Mouse (Mus musculus) embryonic facial prominence, embryonic 14.5 days (tissue): Measurements from ENCODE around the gene Npr2. TPM values are rescaled to one million over a fixed set of nuclear protein-coding genes. Genes with fewer than 3 reads are reported as not detected.
A peak's percentile ranks its signal among the peaks of the same experiment; 100 is the strongest.

Experiments
- ATAC-seq: fragments of 200-750 bp; cut with Nextera tagmentation; 2 replicates; pipeline ENCODE4 v1.8.0; 2017; ENCODE audit warnings: low read depth, moderate number of reproducible peaks, moderate TSS enrichment
- DNase-seq: peaks from one replicate; pipeline ENCODE4 v3.0.0-alpha.2; 2015; ENCODE audit warnings: low spot score
- H3K27ac ChIP-seq: fragments of 300-500 bp; sonication (generic); replicated peaks from 2 replicates; pipeline ENCODE4 v1.5.1; 2014; ENCODE audit warnings: low read depth, mild to moderate bottlenecking, low read length, moderate library complexity
- H3K27me3 ChIP-seq: fragments of 300-500 bp; sonication (generic); replicated peaks from 2 replicates; pipeline ENCODE4 v1.6.1; 2014; ENCODE audit warnings: low read length; ENCODE audit not compliant: control insufficient read depth, insufficient read depth
- H3K36me3 ChIP-seq: fragments of 300-500 bp; sonication (generic); 2 replicates; pipeline ENCODE4 v1.6.1; 2014; ENCODE audit warnings: low read length, mixed read lengths; ENCODE audit not compliant: control insufficient read depth, insufficient read depth
- H3K4me1 ChIP-seq: fragments of 300-500 bp; sonication (generic); 2 replicates; pipeline ENCODE4 v1.6.1; 2014; ENCODE audit warnings: antibody characterized with exemption, low read length; ENCODE audit not compliant: control insufficient read depth, insufficient read depth
- H3K4me2 ChIP-seq: fragments of 300-500 bp; sonication (generic); 2 replicates; pipeline ENCODE4 v1.6.1; 2014; ENCODE audit warnings: low read depth, mild to moderate bottlenecking, low read length, moderate library complexity, mixed read lengths
- H3K4me3 ChIP-seq: fragments of 300-500 bp; sonication (generic); 2 replicates; pipeline ENCODE4 v1.5.1; 2014; ENCODE audit warnings: low read depth, mild to moderate bottlenecking, low read length
- H3K9ac ChIP-seq: fragments of 300-500 bp; sonication (generic); 2 replicates; pipeline ENCODE4 v1.6.1; 2014; ENCODE audit warnings: low read depth, mild to moderate bottlenecking, low read length, moderate library complexity, mixed read lengths
- H3K9me3 ChIP-seq: fragments of 300-500 bp; sonication (generic); 2 replicates; pipeline ENCODE4 v1.6.1; 2016; ENCODE audit warnings: low read length; ENCODE audit not compliant: control insufficient read depth
- WGBS: fragments of 180-500 bp; shearing (Covaris S2); extraction: QIAGEN DNeasy Blood & Tissue Kit; methylation state at CpG from one replicate; pipeline ENCODE4 v1.1.7; 2014; 5-methylcytosine and 5-hydroxymethylcytosine counted together
- polyA plus RNA-seq: library from polyadenylated mRNA; unstranded; fragments of >200 nt; fragmentation: Nextera tagmentation; extraction: Ambion mirVana; gene quantifications from 2 replicates; pipeline ENCODE4 v1.2.1, GENCODE M21; 2014

Gene Npr2
- polyA plus RNA-seq, 1 experiment from 2014 or later, result 23.0 TPM

DNA sequence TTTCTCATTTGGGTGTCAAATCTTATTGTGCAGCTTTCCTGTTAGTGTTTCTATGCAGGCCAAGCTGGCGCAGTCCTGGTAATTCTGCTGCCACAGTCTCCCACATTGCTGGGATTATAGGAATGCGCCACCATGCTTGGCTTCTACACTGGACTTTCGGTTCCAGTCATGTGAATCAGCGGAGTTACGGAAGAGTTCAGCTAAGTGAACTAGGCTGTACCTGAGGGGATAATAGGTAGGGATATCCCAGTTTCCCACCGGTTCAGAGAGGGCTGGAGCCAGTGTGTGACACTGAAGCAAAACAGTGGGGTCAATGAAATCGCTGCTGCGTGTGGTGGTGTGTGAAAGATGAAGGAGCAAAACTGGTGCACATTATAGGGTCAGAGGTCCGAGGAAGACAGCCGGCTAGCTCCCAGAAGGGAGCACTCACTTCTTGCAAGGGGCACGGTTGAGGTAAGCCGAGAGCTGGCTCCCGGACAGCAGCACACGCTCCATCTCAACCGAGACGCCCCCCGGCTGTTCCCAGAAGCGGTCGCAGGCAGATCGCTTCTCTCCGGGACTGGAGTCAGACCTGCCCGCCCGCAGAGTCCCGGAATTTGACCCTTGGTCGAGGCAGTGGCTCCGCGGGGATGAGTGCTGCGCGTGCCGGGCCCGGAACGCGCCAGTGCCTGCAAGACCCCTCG is 24.1 kb downstream of the Npr2 start:
- no peaks in the 10 kb centered on the region for H3K4me1 ChIP-seq
- ATAC-seq (peak; percentile 13), DNase-seq (peak; percentile 27)
- H3K36me3 ChIP-seq, result 0 out of 2 replicates have a peak, but pooled peaks cover 1% of the 10 kb centered on the region
- 7% methylated on average over 18 of the region's 34 CpGs for WGBS
- no peaks in the 10 kb centered on the region for H3K9me3 ChIP-seq
- peak overlapping the region; percentile 86 for H3K9ac ChIP-seq
- peak overlapping the region; percentile 79 for H3K4me3 ChIP-seq
- 0 out of 2 replicates have a peak, but pooled peaks cover 3% of the 10 kb centered on the region for H3K27me3 ChIP-seq
- peak overlapping the region; percentile 62 for H3K4me2 ChIP-seq
- peak overlapping the region; percentile 85 for H3K27ac ChIP-seq

DNA sequence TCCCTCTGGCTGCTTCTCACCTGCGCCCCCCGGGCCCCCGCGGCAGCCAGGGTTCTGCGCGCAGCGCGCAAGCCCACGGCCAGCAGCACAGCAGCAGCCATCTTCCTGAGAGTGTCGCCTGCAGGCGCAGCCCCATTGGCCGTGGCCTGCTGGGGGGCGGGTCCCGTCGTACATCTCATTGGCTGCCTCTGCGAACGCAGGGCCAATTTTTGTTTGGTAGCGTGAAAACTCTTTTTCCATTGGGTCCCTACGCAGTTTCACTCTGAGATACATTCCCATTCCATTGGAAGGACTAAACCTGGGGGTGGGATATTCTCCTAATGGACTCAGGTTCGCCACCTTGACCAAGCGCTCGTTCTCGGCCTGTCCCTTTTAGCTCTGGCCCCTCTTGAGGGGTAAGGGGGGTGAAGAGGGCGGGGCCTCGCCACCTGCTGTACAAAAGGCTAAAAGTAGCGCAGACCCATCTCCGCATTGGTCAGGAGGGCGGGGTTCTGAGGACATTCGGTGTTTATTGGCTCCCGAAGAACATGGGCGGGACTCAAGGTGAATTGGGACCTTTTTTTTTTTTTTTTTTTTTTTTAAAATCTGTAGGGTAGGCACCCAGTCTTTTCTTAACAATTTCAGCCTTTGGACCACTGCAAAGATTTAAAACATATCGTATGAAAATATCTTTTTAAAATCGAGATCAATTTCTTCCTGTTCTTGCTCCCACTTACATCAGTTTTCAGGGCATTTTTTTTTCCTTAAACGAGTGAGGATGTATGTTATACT is 24.8 kb downstream of the Npr2 start, which contains the start of gene Hint2:
Gene Hint2 (minus strand): TSS at position 128 of the 771 bp plus-strand sequence.
- peak within 1 kb of the TSS; percentile 79 for H3K4me3 ChIP-seq
- peak within 1 kb of the TSS; percentile 85 for H3K27ac ChIP-seq
- H3K9me3 ChIP-seq, result no peaks in the 10 kb centered on the region
- peak; percentile 99 for DNase-seq
- no peaks in the 10 kb centered on the region for H3K36me3 ChIP-seq
- WGBS, result 1% methylated on average over 31 of the region's 34 CpGs
- 0 out of 2 replicates have a peak, but pooled peaks cover 8% of the 10 kb centered on the region for H3K27me3 ChIP-seq
- H3K4me2 ChIP-seq, result peak within 1 kb of the TSS; percentile 62
- ATAC-seq, result peak; percentile 96
- peak within 1 kb of the TSS; percentile 86 for H3K9ac ChIP-seq
- no peaks in the 10 kb centered on the region for H3K4me1 ChIP-seq

- no peak for ATAC-seq
- 57% methylated on average over 4 of the region's 4 CpGs for WGBS
- Histone ChIP-seq H3K4me1 (no peaks in the 10 kb centered on the region), H3K4me2 (peak overlapping the region; percentile 62), H3K9ac (no peak overlapping the region), H3K36me3 (no peaks in the 10 kb centered on the region), H3K27ac (no peak overlapping the region), H3K9me3 (no peaks in the 10 kb centered on the region), H3K27me3 (peaks cover 15% of the 10 kb centered on the region; the same call in 1 of the 2 replicates), H3K4me3 (peak overlapping the region; percentile 79)
- no peak for DNase-seq
Observed at GRCm38 (mm10) chr4:43657146-43657545, 25.4 kb downstream of the Npr2 start.

DNA sequence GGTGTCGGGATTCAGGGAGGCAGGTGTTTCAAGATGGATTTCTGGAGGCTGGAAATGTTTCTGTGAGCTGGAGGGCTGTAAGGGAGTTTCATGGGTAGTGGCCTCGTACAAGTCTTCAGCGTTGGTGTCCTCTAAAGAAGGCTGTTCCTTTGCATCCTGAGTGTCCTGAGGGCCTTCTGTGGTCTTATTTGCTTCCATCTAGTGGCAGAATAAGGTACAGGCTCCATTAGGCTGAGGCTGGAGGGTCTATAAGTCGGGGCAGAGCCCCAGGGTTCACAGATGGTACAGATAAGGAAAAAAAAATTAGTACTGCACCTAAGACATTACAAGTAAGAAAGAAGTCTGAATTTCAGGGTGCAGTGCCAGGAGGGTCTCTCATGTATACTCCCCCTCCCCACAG is 34.7 kb downstream of the Npr2 start:
- H3K4me2 ChIP-seq, result no peak overlapping the region
- ATAC-seq (no peak), DNase-seq (no peak)
- H3K27ac ChIP-seq, result no peak overlapping the region
- WGBS, result 26% methylated on average over 4 of the region's 4 CpGs
- no peak overlapping the region for H3K4me3 ChIP-seq
- no peak overlapping the region for H3K9ac ChIP-seq
- peaks cover 18% of the 10 kb centered on the region; the same call in 1 of the 2 replicates for H3K4me1 ChIP-seq
- H3K9me3 ChIP-seq, result no peaks in the 10 kb centered on the region
- peaks cover 20% of the 10 kb centered on the region for H3K27me3 ChIP-seq
- no peaks in the 10 kb centered on the region for H3K36me3 ChIP-seq

DNA sequence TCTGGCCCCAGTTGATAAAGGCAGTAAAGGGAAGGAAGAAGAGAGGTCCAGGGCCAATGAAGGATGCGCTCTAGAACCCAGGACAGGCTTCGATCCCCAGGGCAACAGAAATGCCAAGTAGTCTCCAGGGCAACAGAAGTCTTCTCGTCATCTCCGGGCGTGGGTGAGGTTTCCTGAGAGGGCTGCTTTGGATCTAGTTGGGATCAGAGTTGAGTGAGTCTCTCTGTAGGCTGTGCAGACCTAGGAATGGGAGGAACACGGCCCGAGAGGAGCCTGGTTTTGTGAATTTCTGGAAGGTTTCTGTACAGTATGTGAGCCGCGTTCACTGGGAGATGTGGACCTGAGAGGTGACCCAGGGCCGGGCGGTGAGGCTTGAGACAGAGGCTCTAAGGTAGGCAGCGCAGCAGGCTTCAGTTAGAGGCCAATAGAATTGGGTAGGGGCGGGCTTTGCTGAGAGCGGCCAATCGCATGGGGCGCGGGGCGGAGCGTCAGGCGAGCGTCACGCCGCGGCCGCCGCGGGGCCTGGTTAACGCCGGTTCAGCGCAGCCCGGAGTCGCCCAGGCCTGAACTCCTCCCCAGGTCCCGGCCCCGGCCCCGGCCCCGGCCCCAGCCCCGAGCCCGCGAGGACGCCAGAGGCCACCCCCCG is 37.2 kb downstream of the Npr2 start, which contains the start of the genes Tmem8b and Fam221b:
Gene Tmem8b (plus strand): TSS at position 190 of the 646 bp plus-strand sequence.
Gene Fam221b (minus strand): TSS at position 364 of the 646 bp plus-strand sequence.
- Histone ChIP-seq H3K36me3 (0 out of 2 replicates have a peak, but pooled peaks cover under 1% of the 10 kb centered on the region), H3K4me1 (peaks cover 19% of the 10 kb centered on the region; the same call in 1 of the 2 replicates), H3K4me3 (peak within 1 kb of the TSS; percentile 85), H3K27me3 (peaks cover 4% of the 10 kb centered on the region; the same call in 1 of the 2 replicates), H3K27ac (peak within 1 kb of the TSS; percentile 75), H3K9ac (peak within 1 kb of the TSS; percentile 90), H3K4me2 (peak within 1 kb of the TSS; percentile 90), H3K9me3 (no peaks in the 10 kb centered on the region)
- WGBS, result 2% methylated on average over 30 of the region's 41 CpGs
- DNase-seq (peak; percentile 95), ATAC-seq (peak; percentile 96)

- peak overlapping the region; percentile 75 for H3K27ac ChIP-seq
- peaks cover 19% of the 10 kb centered on the region; the same call in 1 of the 2 replicates for H3K4me1 ChIP-seq
- 0% methylated on average over 11 of the region's 25 CpGs for WGBS
- H3K9ac ChIP-seq, result peak overlapping the region; percentile 90
- H3K27me3 ChIP-seq, result peaks cover 4% of the 10 kb centered on the region; the same call in 1 of the 2 replicates
- DNase-seq (peak; percentile 47), ATAC-seq (peak; percentile 80)
- H3K9me3 ChIP-seq, result no peaks in the 10 kb centered on the region
- peak overlapping the region; percentile 90 for H3K4me2 ChIP-seq
- peak overlapping the region; percentile 85 for H3K4me3 ChIP-seq
- H3K36me3 ChIP-seq, result peaks cover 5% of the 10 kb centered on the region; the same call in 1 of the 2 replicates
Observed at GRCm38 (mm10) chr4:43669428-43669794, 37.7 kb downstream of the Npr2 start.

DNA sequence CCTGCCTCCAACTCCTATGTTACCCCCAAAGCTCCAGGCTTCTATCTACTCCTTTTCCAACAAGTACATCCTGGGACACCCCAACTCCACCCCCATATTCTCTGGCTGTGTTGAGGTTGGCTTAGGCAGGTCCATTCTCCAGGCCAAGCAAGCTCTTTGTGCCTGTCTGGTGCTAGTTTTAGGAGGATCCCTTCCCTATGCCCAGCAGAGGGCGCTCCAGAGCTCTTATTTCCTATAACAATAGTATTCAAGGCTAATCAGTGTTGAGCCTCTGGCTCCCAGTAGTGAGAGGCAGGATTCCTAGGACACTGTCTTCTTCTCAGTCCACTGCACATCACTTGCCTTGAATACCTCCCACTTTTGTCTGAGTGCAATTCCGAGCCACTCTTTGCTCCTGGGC is 40.3 kb downstream of the Npr2 start:
- peaks cover 27% of the 10 kb centered on the region; the same call in 1 of the 2 replicates for H3K36me3 ChIP-seq
- 9% methylated on average over 2 of the region's 2 CpGs for WGBS
- H3K27me3 ChIP-seq, result no peaks in the 10 kb centered on the region
- DNase-seq (peak; percentile 94), ATAC-seq (0 out of 2 replicates have a peak, but pooled peaks have one; percentile 21)
- H3K9ac ChIP-seq, result no peak overlapping the region
- H3K27ac ChIP-seq, result no peak overlapping the region
- no peak overlapping the region for H3K4me3 ChIP-seq
- H3K4me1 ChIP-seq, result peaks cover 19% of the 10 kb centered on the region; the same call in 1 of the 2 replicates
- H3K9me3 ChIP-seq, result no peaks in the 10 kb centered on the region
- no peak overlapping the region for H3K4me2 ChIP-seq

DNA sequence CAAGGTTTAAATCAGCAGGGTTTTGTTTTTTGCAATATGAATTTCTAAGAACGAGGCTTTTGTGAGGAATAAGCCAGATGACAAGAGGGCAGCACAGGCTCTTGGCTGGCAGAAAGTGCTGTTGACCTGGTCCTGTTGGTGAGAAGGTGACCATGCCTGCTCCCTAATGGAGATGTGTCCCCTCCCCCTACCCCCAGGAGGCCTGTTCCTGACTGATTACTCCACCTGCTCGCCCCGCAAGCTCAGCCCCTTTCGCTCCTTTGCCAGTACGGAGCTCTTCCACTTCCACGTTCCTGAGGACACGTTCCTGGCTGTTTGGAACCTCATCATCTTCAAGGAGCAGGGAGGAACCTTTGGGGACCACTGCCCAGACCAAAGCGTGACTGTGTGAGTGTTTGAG is 42.0 kb downstream of the Npr2 start:
- Histone ChIP-seq H3K27ac (no peak overlapping the region), H3K9ac (no peak overlapping the region), H3K27me3 (no peaks in the 10 kb centered on the region), H3K36me3 (peaks cover 29% of the 10 kb centered on the region; the same call in 1 of the 2 replicates), H3K4me2 (no peak overlapping the region), H3K4me3 (no peak overlapping the region), H3K4me1 (peaks cover 18% of the 10 kb centered on the region; the same call in 1 of the 2 replicates), H3K9me3 (no peaks in the 10 kb centered on the region)
- DNase-seq (no peak), ATAC-seq (no peak)
- WGBS, result 78% methylated on average over 8 of the region's 8 CpGs
